Mouse (Mus musculus) CH12.LX (cell line): Measurements from ENCODE around the gene Hist1h2bk. TPM values are rescaled to one million over a fixed set of nuclear protein-coding genes. Genes with fewer than 3 reads are reported as not detected.
"Not testable (repeated sequence)": the region's sequence is repeated elsewhere in the genome, so short reads cannot be mapped to it uniquely, and the experiment has no call there.

Source experiments
- DNase-seq: peaks from one replicate; pipeline ENCODE4 v3.0.0-alpha.2; 2013; ENCODE audit errors: extremely low read depth
- H3K27ac ChIP-seq: 2 replicates; pipeline ENCODE4 v1.5.1; 2012; ENCODE audit warnings: low read depth, mild to moderate bottlenecking, control low read depth, moderate library complexity; ENCODE audit not compliant: insufficient read depth
- H3K27me3 ChIP-seq: replicated peaks from 2 replicates; pipeline ENCODE3; 2012; ENCODE audit warnings: inconsistent platforms
- H3K36me3 ChIP-seq, 2 experiments: replicated peaks in 1 of 2; 2 replicates each; pipeline versions ENCODE3 to v1.6.1; 2012; ENCODE audit warnings: inconsistent platforms in 1 of 2, low read length in 1 of 2, mild to moderate bottlenecking in 1 of 2, mixed read lengths in 1 of 2, moderate library complexity in 1 of 2; ENCODE audit not compliant: control insufficient read depth in 1 of 2, insufficient read depth in 1 of 2
- H3K4me1 ChIP-seq, 2 experiments: 2 replicates each; pipeline ENCODE4 v1.6.1; 2012; ENCODE audit warnings: inconsistent platforms in 1 of 2, moderate library complexity in 1 of 2; ENCODE audit not compliant: insufficient read depth in 2 of 2, control insufficient read depth in 1 of 2
- H3K4me2 ChIP-seq: 2 replicates; pipeline ENCODE4 v1.6.1; 2012; ENCODE audit warnings: low read depth, mild to moderate bottlenecking, control low read depth; ENCODE audit not compliant: poor library complexity, insufficient read depth, severe bottlenecking
- H3K4me3 ChIP-seq, 3 experiments: fragments of 150-350 bp in 1 of 3; sonication (generic) in 1 of 3; replicated peaks in 1 of 3; 2 replicates each; pipeline versions ENCODE3 to v1.5.1; 2011 to 2012; ENCODE audit warnings: low read depth in 2 of 3, low read length in 2 of 3, mild to moderate bottlenecking in 2 of 3, moderate library complexity in 2 of 3, control low read depth in 1 of 3, improper control_type of control experiment in 1 of 3, inconsistent platforms in 1 of 3, mixed read lengths in 1 of 3; ENCODE audit not compliant: poor library complexity in 1 of 3
- H3K79me2 ChIP-seq: replicated peaks from 2 replicates; pipeline ENCODE4 v1.6.1; 2012; ENCODE audit warnings: mild to moderate bottlenecking, moderate library complexity; ENCODE audit not compliant: control insufficient read depth, poor library complexity, insufficient read depth, severe bottlenecking; ENCODE audit errors: extremely low read depth
- H3K9ac ChIP-seq: 2 replicates; pipeline ENCODE4 v1.6.1; 2012; ENCODE audit warnings: low read depth, mild to moderate bottlenecking, control low read depth, moderate library complexity; ENCODE audit not compliant: insufficient read depth
- H3K9me3 ChIP-seq: replicated peaks from 2 replicates; pipeline ENCODE3; 2012; ENCODE audit warnings: low read length, inconsistent platforms, mixed read lengths
- BHLHE40 ChIP-seq: IDR thresholded peaks from 2 replicates; pipeline ENCODE4 v1.6.1; 2011; ENCODE audit warnings: mild to moderate bottlenecking, low read depth, low read length, improper control_type of control experiment
- CHD2 ChIP-seq: IDR thresholded peaks from 2 replicates; pipeline ENCODE4 v1.6.1; 2011; ENCODE audit warnings: low read length, improper control_type of control experiment
- E2F4 ChIP-seq: IDR thresholded peaks from 2 replicates; pipeline ENCODE4 v1.6.1; 2011; ENCODE audit warnings: low read depth, low read length, improper control_type of control experiment; ENCODE audit not compliant: insufficient replicate concordance
- HCFC1 ChIP-seq: IDR thresholded peaks from 2 replicates; pipeline ENCODE4 v1.6.1; 2012; ENCODE audit warnings: low read depth, mild to moderate bottlenecking, inconsistent platforms, low read length, improper control_type of control experiment
- IRF4 ChIP-seq: IDR thresholded peaks from 2 replicates; pipeline ENCODE4 v1.6.1; 2014; ENCODE audit warnings: low read depth, mild to moderate bottlenecking, inconsistent platforms, low read length, improper control_type of control experiment
- JUND ChIP-seq: conservative IDR thresholded peaks from 2 replicates; pipeline ENCODE4 v1.6.1; 2011; ENCODE audit warnings: low read depth, low read length, improper control_type of control experiment
- MEF2A ChIP-seq: IDR thresholded peaks from 2 replicates; pipeline ENCODE4 v1.6.1; 2014; ENCODE audit warnings: low read depth, mild to moderate bottlenecking, inconsistent platforms, low read length, improper control_type of control experiment, borderline replicate concordance
- MXI1 ChIP-seq: IDR thresholded peaks from 2 replicates; pipeline ENCODE4 v1.6.1; 2011; ENCODE audit warnings: mild to moderate bottlenecking, low read depth, low read length, improper control_type of control experiment
- MYC ChIP-seq: IDR thresholded peaks from 2 replicates; pipeline ENCODE4 v1.6.1; 2011; ENCODE audit warnings: low read depth, mild to moderate bottlenecking, improper control_type of control experiment, low read length
- NELFE ChIP-seq: IDR thresholded peaks from 2 replicates; pipeline ENCODE4 v1.6.1; 2011; ENCODE audit warnings: low read depth, low read length, improper control_type of control experiment
- NRF1 ChIP-seq: IDR thresholded peaks from 2 replicates; pipeline ENCODE4 v1.6.1; 2014; ENCODE audit warnings: low read depth, mild to moderate bottlenecking, inconsistent platforms, low read length, improper control_type of control experiment, moderate library complexity
- POLR2A ChIP-seq: IDR thresholded peaks from 2 replicates; pipeline ENCODE4 v1.6.1; 2011; ENCODE audit warnings: low read depth, mild to moderate bottlenecking, improper control_type of control experiment, low read length
- RCOR1 ChIP-seq: conservative IDR thresholded peaks from 2 replicates; pipeline ENCODE4 v1.6.1; 2012; ENCODE audit warnings: low read depth, mild to moderate bottlenecking, inconsistent platforms, low read length, improper control_type of control experiment
- SIN3A ChIP-seq: IDR thresholded peaks from 2 replicates; pipeline ENCODE4 v1.6.1; 2012; ENCODE audit warnings: low read length, improper control_type of control experiment, inconsistent platforms
- TBP ChIP-seq: conservative IDR thresholded peaks from 2 replicates; pipeline ENCODE4 v1.6.1; 2011; ENCODE audit warnings: low read depth, low read length, improper control_type of control experiment
- TCF12 ChIP-seq: IDR thresholded peaks from 2 replicates; pipeline ENCODE4 v1.6.1; 2014; ENCODE audit warnings: low read depth, mild to moderate bottlenecking, inconsistent platforms, low read length, improper control_type of control experiment
- ZKSCAN1 ChIP-seq: IDR thresholded peaks from 2 replicates; pipeline ENCODE4 v1.6.1; 2012; ENCODE audit warnings: low read depth, inconsistent platforms, low read length, improper control_type of control experiment, borderline replicate concordance
- ZMIZ1 ChIP-seq: IDR thresholded peaks from 2 replicates; pipeline ENCODE4 v1.6.1; 2012; ENCODE audit warnings: low read depth, mild to moderate bottlenecking, inconsistent platforms, low read length, improper control_type of control experiment
- dilution Hi-C: fragments of 300-500 bp; cut with MboI; formaldehyde crosslinking; loops from 2 replicates; pipeline ENCODE4 v1.14.3; 2020; ENCODE audit warnings: low sequenced_read_pairs; ENCODE audit not compliant: extremely low pct_unique_long_range_greater_than_20kb, extremely low pct_ligation_motif_present
- in situ Hi-C: fragments of 300-500 bp; cut with MboI; formaldehyde crosslinking; loops from 3 replicates; pipeline ENCODE4 v1.14.3; 2019; ENCODE audit warnings: low sequenced_read_pairs, low pct_ligation_motif_present, low pct_unique_long_range_greater_than_20kb, mixed read lengths
- polyA plus RNA-seq: library from polyadenylated mRNA; unstranded; fragments of >175 nt; gene quantifications from 2 replicates; pipeline ENCODE4 v1.2.1, GENCODE M21; 2012; ENCODE audit warnings: low read depth; ENCODE audit not compliant: insufficient read length
- total RNA-seq, 2 experiments: library from RNA; depleted of rRNA; stranded (reverse); fragments of 300-350 nt in 1 of 2; fragments of >200 nt in 1 of 2; gene quantifications; 2 replicates each; pipeline ENCODE4 v1.2.3; 2012 to 2014

Hist1h2bk gene
- total RNA-seq (2012; rRNA removed) (2,586 and 2,636 TPM in 2 replicates), total RNA-seq (2014; rRNA removed) (38.2 and 47.2 TPM in 2 replicates), polyA plus RNA-seq (3.7 and 8.1 TPM in 2 replicates)

DNA sequence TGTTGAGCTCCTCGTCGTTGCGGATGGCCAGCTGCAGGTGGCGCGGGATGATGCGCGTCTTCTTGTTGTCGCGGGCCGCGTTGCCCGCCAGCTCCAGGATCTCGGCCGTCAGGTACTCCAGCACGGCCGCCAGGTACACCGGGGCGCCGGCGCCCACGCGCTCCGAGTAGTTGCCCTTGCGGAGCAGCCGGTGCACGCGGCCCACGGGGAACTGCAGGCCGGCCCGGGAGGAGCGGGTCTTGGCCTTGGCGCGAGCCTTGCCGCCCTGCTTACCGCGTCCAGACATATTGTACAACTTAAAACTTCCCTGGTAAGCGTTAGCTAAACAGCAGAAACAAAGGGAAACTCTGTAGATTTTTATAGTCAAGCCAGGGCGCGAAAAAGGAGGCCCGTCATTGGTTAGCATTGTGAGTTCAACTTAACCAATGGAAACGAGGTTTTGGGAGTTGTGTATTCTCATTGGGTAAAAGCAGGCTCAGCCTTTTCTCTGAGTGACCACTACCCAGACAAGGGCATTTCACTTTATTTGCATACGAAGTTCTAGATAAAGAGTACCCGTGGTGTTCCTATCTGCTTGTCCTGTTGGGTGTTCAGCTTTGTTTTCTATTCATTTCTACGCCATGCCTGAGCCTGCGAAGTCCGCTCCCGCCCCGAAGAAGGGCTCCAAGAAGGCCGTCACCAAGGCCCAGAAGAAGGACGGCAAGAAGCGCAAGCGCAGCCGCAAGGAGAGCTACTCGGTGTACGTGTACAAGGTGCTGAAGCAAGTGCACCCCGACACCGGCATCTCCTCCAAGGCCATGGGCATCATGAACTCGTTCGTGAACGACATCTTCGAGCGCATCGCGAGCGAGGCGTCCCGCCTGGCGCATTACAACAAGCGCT, at the start of gene Hist1h2bk, which contains the start of gene Hist1h2ah:
Gene Hist1h2bk, plus strand, starts transcription at position 604 of the 882 bp plus-strand sequence.
Gene Hist1h2ah, minus strand, starts transcription at position 302 of the 882 bp plus-strand sequence.
- TF ChIP-seq SIN3A: peak; percentile 66
- TF ChIP-seq MYC: 0 out of 2 replicates have a peak, but pooled peaks have one; percentile 24
- TF ChIP-seq TBP: peak; percentile 99
- TF ChIP-seq MEF2A: peak; percentile 44; the same call in 1 of the 2 replicates
- TF ChIP-seq E2F4: peak; percentile 100
- TF ChIP-seq HCFC1: peak; percentile 51; the same call in 1 of the 2 replicates
- TF ChIP-seq RCOR1: peak; percentile 56; the same call in 1 of the 2 replicates
- peak; percentile 21; the same call in 1 of the 2 replicates for TF ChIP-seq MXI1
- peak; percentile 5 for TF ChIP-seq NELFE
- peak; percentile 97 for TF ChIP-seq CHD2
- peak; percentile 48; the same call in 1 of the 2 replicates for TF ChIP-seq NRF1
- TF ChIP-seq POLR2A: peak; percentile 66; the same call in 1 of the 2 replicates
- peak; percentile 66; the same call in 1 of the 2 replicates for TF ChIP-seq JUND
- TF ChIP-seq TCF12: peak; percentile 94
- 0 out of 2 replicates have a peak, but pooled peaks have one; percentile 31 for TF ChIP-seq IRF4
- TF ChIP-seq, all 38 proteins: peak for 15; not testable (repeated sequence) for 23
- DNase-seq: peak; percentile 98
- peak within 1 kb of the TSS; percentile 78 for H3K4me2 ChIP-seq
- H3K9me3 ChIP-seq, H3K79me2 ChIP-seq, H3K27me3 ChIP-seq, dilution Hi-C loops, H3K36me3 ChIP-seq: not testable (repeated sequence)
- H3K9ac ChIP-seq: peak within 1 kb of the TSS; percentile 92
- peaks cover 3 to 33% of the 10 kb centered on the region in 2 experiments; a peak in 3 of 4 replicates for H3K4me1 ChIP-seq
- H3K27ac ChIP-seq: peak within 1 kb of the TSS; percentile 86
- in situ Hi-C loops: loop anchor here (10.0 to 25.0 kb wide), 3 partner anchors 291 to 1727 kb away; partner anchors contain the start of genes Hist1h1a, Hist1h2ab, Hist1h3a and Hist1h3b
- H3K4me3 ChIP-seq: peak within 1 kb of the TSS; percentile 4 to 56 (median 50)

DNA sequence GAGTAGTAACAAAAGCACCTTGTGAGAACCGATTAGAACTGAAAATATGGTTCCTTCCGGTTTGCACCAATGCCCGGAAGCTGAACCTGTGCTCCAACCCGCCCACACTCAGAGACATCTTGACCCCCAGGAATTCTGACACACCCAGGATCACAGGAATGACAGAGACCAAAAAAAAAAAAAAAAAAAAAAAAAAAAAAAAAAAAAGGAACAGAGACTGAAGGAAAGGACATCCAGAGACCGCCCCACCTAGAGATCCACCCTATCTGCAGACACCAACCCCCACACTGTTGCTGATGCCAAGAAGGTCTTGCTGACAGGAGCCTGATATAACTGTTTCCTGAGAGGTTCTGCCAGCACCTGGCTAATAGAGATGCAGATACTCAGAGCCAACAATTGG, 43.1 kb upstream of the Hist1h2bk start:
- in situ Hi-C loops: no loop called here
- no peak overlapping the region for H3K4me3 ChIP-seq
- peaks cover 8% of the 10 kb centered on the region for H3K9me3 ChIP-seq
- H3K4me2 ChIP-seq: no peak overlapping the region
- dilution Hi-C loops: no loop called here
- H3K4me1 ChIP-seq: peaks cover 3 to 9% of the 10 kb centered on the region in 2 experiments
- no peaks in the 10 kb centered on the region for H3K79me2 ChIP-seq
- TF ChIP-seq TBP (no peak), MEF2A (no peak), ZMIZ1 (no peak), ZKSCAN1 (no peak), TCF12 (no peak), BHLHE40 (no peak)
- H3K9ac ChIP-seq: no peak overlapping the region
- no peak for DNase-seq
- H3K27ac ChIP-seq: no peak overlapping the region
- peaks cover 7% of the 10 kb centered on the region for H3K27me3 ChIP-seq
- no peaks in the 10 kb centered on the region for H3K36me3 ChIP-seq
